Mouse (Mus musculus) G1E (cell line): ENCODE measurements around the gene Tmub1.

ENCODE experiments used
- CTCF ChIP-seq: IDR thresholded peaks from 2 replicates; pipeline ENCODE4 v1.5.1; 2012; ENCODE audit warnings: low read depth, low read length, inconsistent platforms, mixed read lengths
- GATA1 ChIP-seq: IDR thresholded peaks from 2 replicates; pipeline ENCODE4 v1.6.1; 2012; ENCODE audit warnings: borderline replicate concordance, low read length, inconsistent platforms, mixed read lengths
- POLR2AphosphoS5 ChIP-seq: IDR thresholded peaks from 2 replicates; pipeline ENCODE4 v1.6.1; 2012; ENCODE audit warnings: low read depth, low read length, inconsistent platforms; ENCODE audit not compliant: insufficient replicate concordance
- TAL1 ChIP-seq: conservative IDR thresholded peaks from 2 replicates; pipeline ENCODE4 v1.6.1; 2012; ENCODE audit warnings: low read depth, low read length, inconsistent platforms, mixed read lengths

DNA sequence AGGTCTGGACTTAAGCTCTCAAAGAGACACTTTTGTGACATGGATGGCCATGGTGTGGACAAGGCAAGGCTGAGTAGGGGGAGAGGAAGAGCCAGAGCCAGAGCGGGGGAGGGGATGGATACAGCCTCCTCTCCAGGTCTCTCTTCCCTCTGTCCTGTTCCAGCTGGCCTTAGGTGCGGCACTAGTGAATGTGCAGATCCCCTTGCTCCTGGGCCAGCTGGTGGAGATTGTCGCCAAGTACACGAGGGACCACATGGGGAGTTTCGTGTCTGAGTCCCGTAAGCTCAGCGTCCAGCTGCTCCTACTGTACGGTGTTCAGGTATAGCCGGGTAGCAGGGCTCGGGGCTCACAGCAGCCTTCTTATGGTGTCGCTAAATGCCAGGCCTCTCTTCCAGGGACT is 47.3 kb downstream of the Tmub1 start:
- TF ChIP-seq CTCF (no peak), GATA1 (no peak), POLR2AphosphoS5 (no peak), TAL1 (no peak)
